Mouse (Mus musculus): ENCODE measurements around the gene Prss42. TPM values are rescaled to one million over a fixed set of nuclear protein-coding genes. Genes with fewer than 3 reads are reported as not detected.
"Not testable (repeated sequence)": the region's sequence is repeated elsewhere in the genome, so short reads cannot be mapped to it uniquely, and the experiment has no call there.

Prss42 gene
- polyA plus RNA-seq, 1 experiment from 2014 or later, result not detected

GRCm38 (mm10) chr9:110797013-110797412, 953 bp upstream of the Prss42 start:
- 78% methylated on average over 10 of the region's 10 CpGs for WGBS
- H3K4me3 ChIP-seq, result no peak overlapping the region

DNA sequence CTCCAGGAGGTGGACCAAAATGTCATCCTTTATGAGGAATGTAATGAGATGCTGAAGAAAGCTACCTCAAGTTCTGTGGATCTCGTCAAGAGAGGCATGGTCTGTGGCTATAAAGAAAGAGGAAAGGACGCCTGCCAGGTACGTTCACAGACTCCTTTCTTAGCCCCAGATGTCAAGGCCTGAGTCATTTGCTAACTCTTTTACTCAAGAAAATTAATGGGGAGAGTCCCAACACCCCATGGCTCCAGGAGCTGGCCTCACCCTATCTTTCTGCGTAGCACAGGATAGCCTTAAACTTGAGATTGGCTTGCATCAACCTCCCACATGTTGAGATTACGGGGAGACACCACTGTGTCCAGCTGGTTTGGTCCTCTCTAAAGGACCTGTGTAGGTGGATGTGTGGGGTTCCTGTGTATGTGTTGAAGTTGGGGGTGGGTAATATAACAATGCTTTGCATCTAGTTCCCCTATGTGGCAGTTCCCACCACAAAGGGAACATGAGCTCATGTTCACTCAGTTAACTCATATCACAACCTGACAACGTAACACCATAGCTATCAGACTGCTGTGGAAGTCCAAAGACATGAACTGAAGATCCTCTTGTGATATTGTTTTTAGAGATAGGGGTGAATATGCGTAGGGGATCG, 3.0 kb downstream of the Prss42 start:
- Histone ChIP-seq H3K27ac (no peak overlapping the region), H3K36me3 (no peaks in the 10 kb centered on the region), H3K4me3 (no peak overlapping the region), H3K9me3 (no peaks in the 10 kb centered on the region), H3K27me3 (no peaks in the 10 kb centered on the region), H3K9ac (no peak overlapping the region), H3K4me2 (no peak overlapping the region), H3K4me1 (no peaks in the 10 kb centered on the region)
- no peak for ATAC-seq (ENCODE audit: borderline replicate concordance, extremely low read depth, low FRiP score, low TSS enrichment)
- WGBS, result 81% methylated on average over 8 of the region's 8 CpGs

More at GRCm38 (mm10) chr9:110797013-110797412, 953 bp upstream of the Prss42 start:
- Histone ChIP-seq H3K9ac (no peak overlapping the region), H3K4me1 (no peaks in the 10 kb centered on the region), H3K36me3 (no peaks in the 10 kb centered on the region), H3K4me2 (no peak overlapping the region), H3K27ac (no peak overlapping the region), H3K9me3 (no peaks in the 10 kb centered on the region), H3K27me3 (no peaks in the 10 kb centered on the region)
- ATAC-seq (ENCODE audit: borderline replicate concordance, extremely low read depth, low FRiP score, low TSS enrichment), result no peak

GRCm38 (mm10) chr9:110803294-110803693, 5.3 kb downstream of the Prss42 start:
- ATAC-seq (ENCODE audit: borderline replicate concordance, extremely low read depth, low FRiP score, low TSS enrichment), result no peak

GRCm38 (mm10) chr9:110810051-110810450, 12.1 kb downstream of the Prss42 start:
- no peak for ATAC-seq (ENCODE audit: borderline replicate concordance, extremely low read depth, low FRiP score, low TSS enrichment)

More at GRCm38 (mm10) chr9:110803294-110803693, 5.3 kb downstream of the Prss42 start:
- H3K36me3 ChIP-seq, result no peaks in the 10 kb centered on the region
- H3K4me2 ChIP-seq, result no peak overlapping the region
- H3K4me1 ChIP-seq, result no peaks in the 10 kb centered on the region
- H3K27me3 ChIP-seq, result no peaks in the 10 kb centered on the region
- H3K9me3 ChIP-seq, result no peaks in the 10 kb centered on the region
- H3K4me3 ChIP-seq, result no peak overlapping the region
- H3K27ac ChIP-seq, result no peak overlapping the region
- 65% methylated on average over 4 of the region's 4 CpGs for WGBS
- H3K9ac ChIP-seq, result no peak overlapping the region

DNA sequence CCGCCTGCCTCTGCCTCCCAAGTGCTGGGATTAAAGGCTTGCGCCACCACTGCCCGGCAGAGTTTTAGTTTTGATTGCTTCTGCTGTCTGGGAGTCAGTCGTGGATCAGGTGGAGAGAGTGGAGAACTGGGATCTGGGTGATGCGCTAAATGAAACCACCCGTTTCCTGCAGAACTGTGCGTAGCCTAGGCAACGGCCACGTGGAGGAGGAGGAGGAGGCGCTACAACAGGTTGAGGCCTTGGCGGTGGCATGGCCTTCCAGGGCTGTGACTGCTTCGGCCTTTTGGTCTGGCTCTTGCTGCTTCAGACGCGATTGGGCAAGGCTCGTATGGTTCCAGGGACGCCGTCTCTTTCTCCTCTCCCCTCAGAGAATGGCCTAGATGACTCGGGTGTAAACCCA, 15.8 kb downstream of the Prss42 start, which contains the start of gene Prss44:
Gene Prss44, plus strand, starts transcription at position 206 of the 400 bp plus-strand sequence.
- no peak for ATAC-seq (ENCODE audit: borderline replicate concordance, extremely low read depth, low FRiP score, low TSS enrichment)
- H3K9me3 ChIP-seq, result no peaks in the 10 kb centered on the region
- no peak within 1 kb of the TSS for H3K9ac ChIP-seq
- H3K36me3 ChIP-seq, result no peaks in the 10 kb centered on the region
- no peak within 1 kb of the TSS for H3K27ac ChIP-seq
- 60% methylated on average over 18 of the region's 18 CpGs for WGBS
- no peak within 1 kb of the TSS for H3K4me3 ChIP-seq
- no peaks in the 10 kb centered on the region for H3K4me1 ChIP-seq
- no peak within 1 kb of the TSS for H3K4me2 ChIP-seq
- no peaks in the 10 kb centered on the region for H3K27me3 ChIP-seq

More at GRCm38 (mm10) chr9:110810051-110810450, 12.1 kb downstream of the Prss42 start:
- H3K4me2 ChIP-seq, result no peak overlapping the region
- H3K9ac ChIP-seq, result no peak overlapping the region
- H3K27me3 ChIP-seq, result no peaks in the 10 kb centered on the region
- no peaks in the 10 kb centered on the region for H3K9me3 ChIP-seq
- no peak overlapping the region for H3K4me3 ChIP-seq
- 79% methylated on average over 4 of the region's 4 CpGs for WGBS
- H3K27ac ChIP-seq, result no peak overlapping the region
- no peaks in the 10 kb centered on the region for H3K36me3 ChIP-seq
- H3K4me1 ChIP-seq, result no peaks in the 10 kb centered on the region

DNA sequence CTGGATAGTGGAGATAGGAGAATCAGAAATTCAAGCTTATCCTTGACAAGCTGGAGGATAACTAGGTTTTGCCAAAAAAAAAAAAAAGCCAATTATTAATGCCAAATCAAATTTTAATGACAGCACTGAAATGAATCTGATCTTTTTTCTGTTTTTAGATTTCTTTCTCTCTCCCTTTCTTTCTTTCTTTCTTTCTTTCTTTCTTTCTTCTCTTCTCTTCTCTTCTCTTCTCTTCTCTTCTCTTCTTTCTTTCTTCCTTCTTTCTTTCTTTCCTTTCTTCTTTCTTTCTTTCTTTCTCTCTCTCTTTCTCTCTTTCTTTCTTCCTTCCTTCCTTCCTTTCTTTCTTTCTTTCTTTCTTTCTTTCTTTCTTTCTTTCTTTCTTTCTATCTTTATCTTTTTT, 22.6 kb downstream of the Prss42 start:
- not testable (repeated sequence) for H3K9me3 ChIP-seq; H3K9ac ChIP-seq; H3K27ac ChIP-seq; ATAC-seq (ENCODE audit: borderline replicate concordance, extremely low read depth, low FRiP score, low TSS enrichment); H3K4me2 ChIP-seq; H3K27me3 ChIP-seq; H3K4me3 ChIP-seq; H3K36me3 ChIP-seq; H3K4me1 ChIP-seq

DNA sequence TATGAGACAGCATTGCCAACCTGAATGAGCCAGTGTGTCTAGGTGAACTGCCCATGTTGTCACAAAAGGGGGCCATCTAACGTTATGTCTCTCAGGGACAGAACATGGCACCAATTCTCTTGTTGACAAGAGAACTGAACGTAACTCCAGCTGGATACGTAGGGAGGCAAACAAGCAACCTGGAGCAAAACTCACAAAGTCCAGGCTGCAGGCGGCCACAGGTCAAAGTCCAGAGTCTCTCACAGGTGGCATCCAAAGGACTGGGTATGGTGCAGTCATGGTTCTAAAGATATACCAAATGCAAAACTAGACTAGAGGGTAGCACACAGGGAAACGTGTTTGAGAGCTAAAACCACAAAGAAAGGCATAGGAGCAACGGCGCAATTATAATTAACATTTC, 23.5 kb downstream of the Prss42 start:
- Histone ChIP-seq H3K9me3 (no peaks in the 10 kb centered on the region), H3K36me3 (no peaks in the 10 kb centered on the region), H3K4me2 (no peak overlapping the region), H3K4me1 (no peaks in the 10 kb centered on the region), H3K27me3 (no peaks in the 10 kb centered on the region), H3K4me3 (no peak overlapping the region), H3K9ac (no peak overlapping the region), H3K27ac (no peak overlapping the region)
- WGBS, result 82% methylated on average over 7 of the region's 7 CpGs
- ATAC-seq (ENCODE audit: borderline replicate concordance, extremely low read depth, low FRiP score, low TSS enrichment), result no peak

GRCm38 (mm10) chr9:110825426-110825825, 27.5 kb downstream of the Prss42 start:
- Histone ChIP-seq H3K27me3 (no peaks in the 10 kb centered on the region), H3K4me3 (no peak overlapping the region), H3K9me3 (no peaks in the 10 kb centered on the region), H3K9ac (no peak overlapping the region), H3K36me3 (no peaks in the 10 kb centered on the region), H3K4me1 (no peaks in the 10 kb centered on the region), H3K27ac (no peak overlapping the region), H3K4me2 (no peak overlapping the region)
- ATAC-seq (ENCODE audit: borderline replicate concordance, extremely low read depth, low FRiP score, low TSS enrichment), result no peak
- 67% methylated on average over 4 of the region's 4 CpGs for WGBS

DNA sequence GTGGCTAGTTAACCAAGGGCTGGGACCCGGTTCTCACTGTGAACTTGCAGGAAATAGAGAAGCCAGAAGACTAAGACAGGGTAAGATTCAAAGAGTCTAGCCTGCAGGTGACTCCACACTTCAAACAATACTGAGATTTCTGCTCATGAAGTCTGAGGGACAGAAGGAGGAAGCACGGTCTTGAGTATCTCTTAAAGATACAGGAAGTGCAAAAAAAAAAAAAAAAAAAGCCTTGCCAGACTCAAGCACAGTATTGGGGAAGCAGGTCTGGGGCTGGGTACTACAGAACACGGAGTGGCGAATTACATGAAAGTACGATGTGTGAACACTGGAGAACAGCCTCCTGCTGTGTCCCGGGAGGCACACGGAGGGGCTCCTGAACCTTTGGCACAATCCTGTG, 27.9 kb downstream of the Prss42 start:
- Histone ChIP-seq H3K4me3 (no peak overlapping the region), H3K9ac (no peak overlapping the region), H3K27me3 (no peaks in the 10 kb centered on the region), H3K4me1 (no peaks in the 10 kb centered on the region), H3K36me3 (no peaks in the 10 kb centered on the region), H3K27ac (no peak overlapping the region), H3K9me3 (no peaks in the 10 kb centered on the region), H3K4me2 (no peak overlapping the region)
- 67% methylated on average over 7 of the region's 7 CpGs for WGBS
- no peak for ATAC-seq (ENCODE audit: borderline replicate concordance, extremely low read depth, low FRiP score, low TSS enrichment)

GRCm38 (mm10) chr9:110826390-110826789, 28.4 kb downstream of the Prss42 start, which contains the start of gene Prss43:
Prss43 (plus strand) TSS chr9:110826690.
- Histone ChIP-seq H3K9me3 (no peaks in the 10 kb centered on the region), H3K4me2 (no peak within 1 kb of the TSS), H3K4me3 (no peak within 1 kb of the TSS), H3K4me1 (no peaks in the 10 kb centered on the region), H3K27ac (no peak within 1 kb of the TSS), H3K9ac (no peak within 1 kb of the TSS), H3K36me3 (no peaks in the 10 kb centered on the region), H3K27me3 (no peaks in the 10 kb centered on the region)
- WGBS, result 77% methylated on average over 3 of the region's 3 CpGs
- ATAC-seq (ENCODE audit: borderline replicate concordance, extremely low read depth, low FRiP score, low TSS enrichment), result no peak

GRCm38 (mm10) chr9:110833021-110833420, 35.1 kb downstream of the Prss42 start:
- no peak overlapping the region for H3K4me3 ChIP-seq
- H3K27ac ChIP-seq, result no peak overlapping the region
- no peaks in the 10 kb centered on the region for H3K9me3 ChIP-seq
- no peaks in the 10 kb centered on the region for H3K4me1 ChIP-seq
- H3K36me3 ChIP-seq, result no peaks in the 10 kb centered on the region
- no peak overlapping the region for H3K4me2 ChIP-seq
- H3K9ac ChIP-seq, result no peak overlapping the region
- 73% methylated on average over 5 of the region's 5 CpGs for WGBS
- ATAC-seq (ENCODE audit: borderline replicate concordance, extremely low read depth, low FRiP score, low TSS enrichment), result no peak
- no peaks in the 10 kb centered on the region for H3K27me3 ChIP-seq

GRCm38 (mm10) chr9:110834411-110834810, 36.4 kb downstream of the Prss42 start, which contains the start of gene Prss45:
Prss45 (plus strand) TSS chr9:110834588.
- no peak within 1 kb of the TSS for H3K4me3 ChIP-seq
- no peaks in the 10 kb centered on the region for H3K9me3 ChIP-seq
- no peaks in the 10 kb centered on the region for H3K4me1 ChIP-seq
- 73% methylated on average over 19 of the region's 19 CpGs for WGBS
- no peak within 1 kb of the TSS for H3K4me2 ChIP-seq
- no peak for ATAC-seq (ENCODE audit: borderline replicate concordance, extremely low read depth, low FRiP score, low TSS enrichment)
- H3K36me3 ChIP-seq, result no peaks in the 10 kb centered on the region
- no peaks in the 10 kb centered on the region for H3K27me3 ChIP-seq
- no peak within 1 kb of the TSS for H3K9ac ChIP-seq
- H3K27ac ChIP-seq, result no peak within 1 kb of the TSS

Data from lung, embryonic 15.5 days (tissue).